Mouse (Mus musculus) C2C12 (cell line): Measurements from ENCODE around the gene Tbc1d20. TPM values are rescaled to one million over a fixed set of nuclear protein-coding genes. Genes with fewer than 3 reads are reported as not detected.

ENCODE experiments used
- H3K27me3 ChIP-seq: one replicate; pipeline ENCODE4 v1.6.1; 2011; ENCODE audit not compliant: control insufficient read depth, insufficient read depth, insufficient read length
- H3K36me3 ChIP-seq: one replicate; pipeline ENCODE4 v1.6.1; 2011; ENCODE audit not compliant: control insufficient read depth, insufficient read depth
- H3K4me3 ChIP-seq: one replicate; pipeline ENCODE4 v1.5.1; 2011; ENCODE audit warnings: mild to moderate bottlenecking, control low read depth; ENCODE audit not compliant: poor library complexity, insufficient read depth, severe bottlenecking
- H3K79me2 ChIP-seq: one replicate; pipeline ENCODE4 v1.6.1; 2011; ENCODE audit not compliant: control insufficient read depth, insufficient read depth
- H3K79me3 ChIP-seq: one replicate; pipeline ENCODE4 v1.6.1; 2011; ENCODE audit warnings: low read depth, control low read depth
- H3ac ChIP-seq: one replicate; pipeline ENCODE3; 2011; ENCODE audit warnings: low read depth; ENCODE audit not compliant: control insufficient read depth, insufficient read length
- CEBPB ChIP-seq: IDR thresholded peaks from one replicate; pipeline ENCODE4 v1.6.1; 2011; ENCODE audit warnings: low read depth, mild to moderate bottlenecking, control low read depth, moderate library complexity
- CTCF ChIP-seq: IDR thresholded peaks from one replicate; pipeline ENCODE4 v1.5.1; 2011; ENCODE audit not compliant: control insufficient read depth, insufficient read depth, insufficient read length
- FOSL1 ChIP-seq: IDR thresholded peaks from one replicate; pipeline ENCODE4 v1.8.0; 2011; ENCODE audit warnings: mild to moderate bottlenecking, low read length; ENCODE audit not compliant: poor library complexity, insufficient read depth, severe bottlenecking
- MAX ChIP-seq: IDR thresholded peaks from one replicate; pipeline ENCODE4 v1.6.1; 2011; ENCODE audit warnings: mild to moderate bottlenecking, control low read depth
- MYOD1 ChIP-seq: IDR thresholded peaks from one replicate; pipeline ENCODE4 v1.6.1; 2011; ENCODE audit warnings: low read depth; ENCODE audit not compliant: control insufficient read depth, insufficient read length
- MYOG ChIP-seq: IDR thresholded peaks from one replicate; pipeline ENCODE4 v1.6.1; 2011; ENCODE audit not compliant: control insufficient read depth, insufficient read length; ENCODE audit errors: extremely low read depth
- USF1 ChIP-seq: IDR thresholded peaks from one replicate; pipeline ENCODE4 v1.6.1; 2011; ENCODE audit warnings: low read depth, mild to moderate bottlenecking, control low read depth, moderate library complexity
- polyA plus RNA-seq: library from polyadenylated mRNA; unstranded; fragments of >200 nt; fragmentation: generic; extraction: Trizol; gene quantifications from one replicate; pipeline ENCODE4 v1.2.1, GENCODE M21; 2012; ENCODE audit warnings: missing spikeins

Tbc1d20 gene
- polyA plus RNA-seq, 1 experiment, result 32.7 TPM

DNA sequence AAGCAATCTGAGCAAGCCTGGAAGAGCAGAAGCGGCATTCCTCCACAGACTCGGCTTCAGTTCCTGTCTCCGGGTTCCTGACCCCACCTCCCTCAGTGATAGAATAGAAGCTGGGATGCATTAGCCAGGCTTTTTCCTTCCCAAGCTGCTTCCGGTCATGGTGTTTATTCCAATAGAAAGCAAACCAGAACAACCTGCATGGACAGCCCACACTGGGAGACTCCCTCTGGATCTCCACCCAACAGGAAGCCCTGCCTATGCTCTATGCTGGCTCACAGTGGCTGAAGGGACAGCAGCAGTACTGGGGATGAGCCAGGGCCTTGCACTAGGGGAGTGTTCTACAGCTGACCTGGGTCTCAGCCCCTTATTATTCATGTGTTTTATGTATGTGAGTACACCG, 34.4 kb downstream of the Tbc1d20 start:
- TF ChIP-seq MYOD1 (no peak), CTCF (no peak), FOSL1 (no peak), CEBPB (no peak), USF1 (no peak), MYOG (no peak), MAX (no peak)
- H3K27me3 ChIP-seq, result no peaks in the 10 kb centered on the region
- H3K36me3 ChIP-seq, result peaks cover 63% of the 10 kb centered on the region
- H3K4me3 ChIP-seq, result no peak overlapping the region
- H3ac ChIP-seq, result no peak overlapping the region
- H3K79me3 ChIP-seq, result peaks cover 25% of the 10 kb centered on the region
- peaks cover 42% of the 10 kb centered on the region for H3K79me2 ChIP-seq

DNA sequence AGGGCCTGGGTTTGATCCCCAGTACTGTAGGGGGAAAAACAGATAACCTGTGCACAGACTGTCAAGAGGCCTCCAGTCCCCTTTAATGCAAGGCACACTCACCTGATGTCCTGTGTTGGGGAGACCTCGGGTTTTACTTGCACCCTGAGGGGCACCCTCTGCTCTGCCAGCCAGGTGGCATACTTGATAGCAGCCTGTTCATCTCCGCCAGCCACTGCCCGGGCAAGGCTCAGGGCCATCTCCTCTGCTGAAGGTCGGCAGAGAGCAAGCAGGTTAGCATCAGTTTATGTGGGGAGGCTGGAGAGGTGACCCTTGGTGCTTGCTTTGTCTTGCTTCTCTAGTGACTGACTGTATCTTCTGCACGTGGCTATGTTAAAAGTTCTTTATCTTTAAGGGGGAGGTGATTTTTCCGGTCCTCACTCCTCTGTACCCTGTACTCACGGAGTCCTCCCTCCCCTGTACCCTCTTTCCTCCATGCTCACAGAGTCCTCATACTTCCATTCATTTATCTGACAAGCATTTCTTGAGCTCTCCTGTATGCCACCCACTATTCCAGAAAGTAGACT, 37.3 kb downstream of the Tbc1d20 start:
- peaks cover 25% of the 10 kb centered on the region for H3K79me3 ChIP-seq
- peaks cover 34% of the 10 kb centered on the region for H3K36me3 ChIP-seq
- peaks cover 39% of the 10 kb centered on the region for H3K79me2 ChIP-seq
- TF ChIP-seq FOSL1 (no peak), USF1 (no peak), MAX (no peak), MYOD1 (no peak), CTCF (no peak), CEBPB (no peak), MYOG (no peak)
- H3K4me3 ChIP-seq, result peak overlapping the region; percentile 68
- H3ac ChIP-seq, result peak overlapping the region; percentile 71
- H3K27me3 ChIP-seq, result no peaks in the 10 kb centered on the region

DNA sequence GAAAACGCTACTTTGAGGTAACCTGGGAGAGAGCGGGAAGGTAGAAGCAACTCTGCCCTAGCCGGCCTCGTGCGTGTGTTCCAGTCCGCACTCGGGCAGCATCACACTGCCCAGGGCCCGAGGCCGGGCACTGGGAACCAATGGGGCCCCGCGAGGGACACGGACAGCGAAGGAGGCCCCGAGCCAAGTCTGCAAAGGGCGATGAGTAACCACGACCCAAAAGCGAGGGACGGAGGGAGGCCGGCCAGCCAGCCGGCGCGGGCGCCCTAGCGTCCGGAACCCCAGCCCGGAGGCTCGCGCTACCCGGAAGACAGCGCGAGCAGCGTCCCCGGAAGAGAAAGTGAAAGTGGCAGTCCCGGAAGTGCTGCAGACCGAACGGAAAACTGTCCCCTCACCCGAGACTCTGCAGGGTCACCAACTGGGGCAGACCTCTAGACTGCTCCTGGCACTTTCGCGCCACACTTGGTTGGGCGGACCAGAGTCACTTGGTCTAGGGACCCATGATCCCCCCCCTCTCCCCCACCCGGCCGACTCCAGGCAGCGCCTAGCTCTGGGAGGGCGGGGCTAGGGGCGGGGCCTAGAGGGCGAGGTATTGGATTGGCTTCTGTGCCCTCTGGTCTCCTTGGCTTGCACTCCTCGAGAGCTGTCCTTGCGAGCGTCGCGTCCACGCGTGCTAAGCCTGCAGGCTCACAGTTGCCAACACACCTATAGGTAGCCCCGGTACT, 38.6 kb downstream of the Tbc1d20 start, which contains the start of gene Rbck1:
TSS of gene Rbck1 (minus strand) at position 553 of the 725 bp plus-strand sequence.
- TF ChIP-seq FOSL1 (no peak), MAX (peak; percentile 79), CTCF (peak; percentile 10), USF1 (no peak), CEBPB (no peak), MYOD1 (no peak), MYOG (no peak)
- H3K79me2 ChIP-seq, result peaks cover 35% of the 10 kb centered on the region
- H3K27me3 ChIP-seq, result no peaks in the 10 kb centered on the region
- H3K36me3 ChIP-seq, result peaks cover 24% of the 10 kb centered on the region
- H3ac ChIP-seq, result peak within 1 kb of the TSS; percentile 99
- peak within 1 kb of the TSS; percentile 68 for H3K4me3 ChIP-seq
- H3K79me3 ChIP-seq, result peaks cover 25% of the 10 kb centered on the region

DNA sequence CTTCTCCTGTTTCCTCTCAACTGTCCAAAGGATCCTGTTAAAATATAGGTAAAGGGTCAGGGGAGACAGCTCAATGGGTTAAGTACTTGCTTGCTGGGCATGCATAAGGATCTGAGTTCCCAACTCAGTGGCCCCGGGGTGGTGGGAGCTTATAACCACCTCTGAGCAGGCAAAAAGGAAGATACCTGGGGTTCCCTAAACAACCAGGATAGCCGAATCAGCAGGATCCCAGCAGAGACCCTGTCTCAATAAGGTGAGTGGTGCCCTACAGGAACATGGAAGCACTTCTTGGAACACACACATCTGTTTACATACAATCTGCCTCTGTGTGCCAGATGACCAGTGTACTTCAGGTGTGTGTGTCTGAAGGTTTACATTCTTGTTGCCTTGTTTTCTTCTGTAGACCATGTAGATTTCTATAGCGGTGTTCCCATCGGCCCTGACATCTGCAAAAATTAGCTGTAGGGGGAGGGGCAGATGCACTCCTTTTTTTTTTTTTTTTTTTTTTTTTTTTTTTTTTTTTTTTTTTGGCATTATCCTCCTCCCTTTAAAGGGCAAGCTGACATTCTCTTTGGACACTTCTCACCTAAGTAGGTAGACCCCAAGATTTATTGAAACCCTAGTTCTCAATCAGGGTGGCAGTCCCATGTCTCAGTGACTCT, 39.8 kb downstream of the Tbc1d20 start:
- Histone ChIP-seq H3K79me2 (peaks cover 35% of the 10 kb centered on the region), H3K79me3 (peaks cover 25% of the 10 kb centered on the region), H3K4me3 (no peak overlapping the region), H3K36me3 (peaks cover 18% of the 10 kb centered on the region), H3ac (no peak overlapping the region), H3K27me3 (no peaks in the 10 kb centered on the region)
- TF ChIP-seq USF1 (no peak), MYOD1 (no peak), CTCF (no peak), FOSL1 (no peak), MYOG (no peak), MAX (no peak), CEBPB (no peak)

DNA sequence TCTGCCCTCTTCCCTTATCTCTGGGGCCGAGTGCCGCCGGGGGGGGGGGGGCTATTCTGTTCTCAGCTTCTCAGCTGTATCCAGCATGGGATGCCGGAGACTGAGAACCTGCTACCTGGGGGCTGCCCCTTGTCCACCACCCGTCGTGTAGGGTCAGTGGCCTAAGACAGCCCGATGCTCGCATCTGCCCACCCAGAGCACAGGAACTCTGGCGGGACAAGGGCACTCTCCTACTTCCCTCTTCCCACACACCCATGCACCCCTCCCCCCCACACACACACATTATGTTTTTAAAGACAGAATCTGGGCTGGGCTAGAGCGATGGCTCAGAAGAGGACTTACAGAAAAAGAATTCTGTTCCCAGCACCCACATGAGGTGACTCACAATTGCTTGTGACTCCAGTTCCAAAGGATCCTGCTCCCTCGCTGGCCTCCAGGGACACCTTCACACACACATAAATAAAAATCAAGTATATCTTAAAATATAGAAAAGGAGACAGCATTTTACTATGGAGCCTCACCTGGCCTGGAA, 41.7 kb downstream of the Tbc1d20 start:
- Histone ChIP-seq H3K27me3 (no peaks in the 10 kb centered on the region), H3ac (no peak overlapping the region), H3K79me2 (peaks cover 17% of the 10 kb centered on the region), H3K36me3 (peaks cover 3% of the 10 kb centered on the region), H3K79me3 (peaks cover 15% of the 10 kb centered on the region), H3K4me3 (no peak overlapping the region)
- TF ChIP-seq MYOG (no peak), CTCF (no peak), USF1 (no peak), MAX (no peak), MYOD1 (no peak), FOSL1 (no peak), CEBPB (no peak)
